Mouse (Mus musculus) embryonic facial prominence, embryonic 11.5 days (tissue): Measurements from ENCODE around the gene Capza2. TPM values are rescaled to one million over a fixed set of nuclear protein-coding genes. Genes with fewer than 3 reads are reported as not detected.

ENCODE experiments used
- ATAC-seq: fragments of 200-750 bp; cut with Nextera tagmentation; replicated peaks from 2 replicates; pipeline ENCODE4 v1.8.0; 2017; ENCODE audit warnings: low read depth; ENCODE audit not compliant: insufficient number of reproducible peaks, low FRiP score, low TSS enrichment
- DNase-seq: peaks from one replicate; pipeline ENCODE4 v3.0.0-alpha.2; 2015; ENCODE audit warnings: low spot score
- H3K27ac ChIP-seq: fragments of 300-500 bp; sonication (generic); replicated peaks from 2 replicates; pipeline ENCODE4 v1.5.1; 2014; ENCODE audit warnings: mild to moderate bottlenecking, low read depth, low read length, control low read depth
- H3K27me3 ChIP-seq: fragments of 300-500 bp; sonication (generic); 2 replicates; pipeline ENCODE4 v1.6.1; 2014; ENCODE audit warnings: mild to moderate bottlenecking, low read length, moderate library complexity, mixed read lengths; ENCODE audit not compliant: control insufficient read depth, insufficient read depth
- H3K36me3 ChIP-seq: fragments of 300-500 bp; sonication (generic); replicated peaks from 2 replicates; pipeline ENCODE4 v1.6.1; 2014; ENCODE audit warnings: low read depth, mild to moderate bottlenecking, low read length, moderate library complexity, mixed read lengths; ENCODE audit not compliant: control insufficient read depth, insufficient read depth
- H3K4me1 ChIP-seq: fragments of 300-500 bp; sonication (generic); 2 replicates; pipeline ENCODE4 v1.6.1; 2014; ENCODE audit warnings: low read length, mixed read lengths; ENCODE audit not compliant: control insufficient read depth, insufficient read depth
- H3K4me2 ChIP-seq: fragments of 300-500 bp; sonication (generic); 2 replicates; pipeline ENCODE4 v1.6.1; 2014; ENCODE audit warnings: low read depth, mild to moderate bottlenecking, control low read depth, low read length, moderate library complexity
- H3K4me3 ChIP-seq: fragments of 300-500 bp; sonication (generic); 2 replicates; pipeline ENCODE4 v1.5.1; 2014; ENCODE audit warnings: low read depth, low read length, control low read depth
- H3K9ac ChIP-seq: fragments of 300-500 bp; sonication (generic); replicated peaks from 2 replicates; pipeline ENCODE4 v1.6.1; 2014; ENCODE audit warnings: mild to moderate bottlenecking, control low read depth, low read length
- H3K9me3 ChIP-seq: fragments of 300-500 bp; sonication (generic); replicated peaks from 2 replicates; pipeline ENCODE4 v1.6.1; 2016; ENCODE audit warnings: mild to moderate bottlenecking, low read length, inconsistent platforms, mixed read lengths; ENCODE audit not compliant: control insufficient read depth
- WGBS: fragments of 180-500 bp; shearing (Covaris S2); extraction: QIAGEN DNeasy Blood & Tissue Kit; methylation state at CpG from one replicate; pipeline ENCODE4 v1.1.7; 2014; 5-methylcytosine and 5-hydroxymethylcytosine counted together
- polyA plus RNA-seq: library from polyadenylated mRNA; unstranded; fragments of >200 nt; fragmentation: Nextera tagmentation; extraction: Ambion mirVana; gene quantifications from 2 replicates; pipeline ENCODE4 v1.2.1, GENCODE M21; 2014

Gene Capza2
- polyA plus RNA-seq, 1 experiment from 2014 or later: 252 TPM

- no peaks in the 10 kb centered on the region for H3K36me3 ChIP-seq
- H3K9ac ChIP-seq: no peak overlapping the region
- H3K4me2 ChIP-seq: no peak overlapping the region
- no peak for ATAC-seq
- no peaks in the 10 kb centered on the region for H3K27me3 ChIP-seq
- no peak overlapping the region for H3K27ac ChIP-seq
- WGBS: 66% methylated on average over 2 of the region's 2 CpGs
- no peak overlapping the region for H3K4me3 ChIP-seq
- H3K4me1 ChIP-seq: no peaks in the 10 kb centered on the region
- H3K9me3 ChIP-seq: no peaks in the 10 kb centered on the region
- DNase-seq: no peak
Measured at GRCm38 (mm10) chr6:17677008-17677407, 41.0 kb downstream of the Capza2 start.

GRCm38 (mm10) chr6:17680266-17680925, 44.4 kb downstream of the Capza2 start:
- no peaks in the 10 kb centered on the region for H3K4me1 ChIP-seq
- H3K27me3 ChIP-seq: no peaks in the 10 kb centered on the region
- 82% methylated on average over 6 of the region's 6 CpGs for WGBS
- no peak overlapping the region for H3K4me3 ChIP-seq
- ATAC-seq (no peak), DNase-seq (no peak)
- no peak overlapping the region for H3K27ac ChIP-seq
- H3K36me3 ChIP-seq: no peaks in the 10 kb centered on the region
- H3K9ac ChIP-seq: no peak overlapping the region
- no peak overlapping the region for H3K4me2 ChIP-seq
- no peaks in the 10 kb centered on the region for H3K9me3 ChIP-seq

GRCm38 (mm10) chr6:17681810-17682209, 45.8 kb downstream of the Capza2 start:
- 98% methylated on average over 8 of the region's 8 CpGs for WGBS
- no peak for ATAC-seq
- H3K27ac ChIP-seq: no peak overlapping the region
- H3K4me3 ChIP-seq: no peak overlapping the region
- no peak overlapping the region for H3K9ac ChIP-seq
- H3K4me2 ChIP-seq: no peak overlapping the region
- no peaks in the 10 kb centered on the region for H3K9me3 ChIP-seq
- DNase-seq: no peak
- H3K4me1 ChIP-seq: no peaks in the 10 kb centered on the region
- H3K27me3 ChIP-seq: no peaks in the 10 kb centered on the region
- no peaks in the 10 kb centered on the region for H3K36me3 ChIP-seq

- Histone ChIP-seq H3K36me3 (no peaks in the 10 kb centered on the region), H3K27ac (no peak overlapping the region), H3K4me3 (no peak overlapping the region), H3K9ac (no peak overlapping the region), H3K9me3 (no peaks in the 10 kb centered on the region), H3K27me3 (no peaks in the 10 kb centered on the region), H3K4me2 (no peak overlapping the region), H3K4me1 (no peaks in the 10 kb centered on the region)
- no peak for DNase-seq
- no peak for ATAC-seq
- WGBS: 81% methylated on average over 5 of the region's 5 CpGs
Measured at GRCm38 (mm10) chr6:17688676-17689075, 52.6 kb downstream of the Capza2 start.

GRCm38 (mm10) chr6:17692647-17693046, 56.6 kb downstream of the Capza2 start, which contains the start of gene St7:
TSS of gene St7 (plus strand) at chr6:17692933.
- peak within 1 kb of the TSS; percentile 96 for H3K9ac ChIP-seq
- H3K27me3 ChIP-seq: no peaks in the 10 kb centered on the region
- H3K4me3 ChIP-seq: peak within 1 kb of the TSS; percentile 76
- WGBS: 70% methylated on average over 7 of the region's 7 CpGs
- no peaks in the 10 kb centered on the region for H3K9me3 ChIP-seq
- H3K4me1 ChIP-seq: no peaks in the 10 kb centered on the region
- H3K4me2 ChIP-seq: peak within 1 kb of the TSS; percentile 77
- no peaks in the 10 kb centered on the region for H3K36me3 ChIP-seq
- ATAC-seq: no peak
- DNase-seq: peak; percentile 9
- H3K27ac ChIP-seq: peak within 1 kb of the TSS; percentile 88; the same call in 1 of the 2 replicates

- H3K4me1 ChIP-seq: no peaks in the 10 kb centered on the region
- DNase-seq (peak; percentile 72), ATAC-seq (peak; percentile 91)
- H3K4me2 ChIP-seq: peak overlapping the region; percentile 77
- H3K9ac ChIP-seq: peak overlapping the region; percentile 96
- under 1% methylated on average over 76 of the region's 97 CpGs for WGBS
- no peaks in the 10 kb centered on the region for H3K36me3 ChIP-seq
- peak overlapping the region; percentile 76 for H3K4me3 ChIP-seq
- H3K27me3 ChIP-seq: no peaks in the 10 kb centered on the region
- H3K9me3 ChIP-seq: no peaks in the 10 kb centered on the region
- H3K27ac ChIP-seq: peak overlapping the region; percentile 88
Measured at GRCm38 (mm10) chr6:17693726-17694549, 57.9 kb downstream of the Capza2 start.

GRCm38 (mm10) chr6:17694550-17694951, 58.5 kb downstream of the Capza2 start:
- H3K9ac ChIP-seq: peak overlapping the region; percentile 96
- no peaks in the 10 kb centered on the region for H3K36me3 ChIP-seq
- H3K4me2 ChIP-seq: peak overlapping the region; percentile 77
- H3K4me3 ChIP-seq: peak overlapping the region; percentile 76
- peak; percentile 59 for DNase-seq
- H3K4me1 ChIP-seq: no peaks in the 10 kb centered on the region
- ATAC-seq: peak; percentile 84
- WGBS: under 1% methylated on average over 45 of the region's 46 CpGs
- H3K27me3 ChIP-seq: no peaks in the 10 kb centered on the region
- H3K9me3 ChIP-seq: no peaks in the 10 kb centered on the region
- peak overlapping the region; percentile 88 for H3K27ac ChIP-seq

- H3K9ac ChIP-seq: no peak overlapping the region
- 62% methylated on average over 5 of the region's 5 CpGs for WGBS
- ATAC-seq (no peak), DNase-seq (peak; percentile 81)
- H3K27ac ChIP-seq: no peak overlapping the region
- H3K4me3 ChIP-seq: no peak overlapping the region
- H3K4me2 ChIP-seq: no peak overlapping the region
- no peaks in the 10 kb centered on the region for H3K27me3 ChIP-seq
- H3K4me1 ChIP-seq: no peaks in the 10 kb centered on the region
- H3K36me3 ChIP-seq: no peaks in the 10 kb centered on the region
- no peaks in the 10 kb centered on the region for H3K9me3 ChIP-seq
Measured at GRCm38 (mm10) chr6:17696321-17696734, 60.3 kb downstream of the Capza2 start.
